Mouse (Mus musculus) bone marrow, adult 2 months (tissue): ENCODE results near the gene Bsdc1. TPM values are rescaled to one million over a fixed set of nuclear protein-coding genes. Genes with fewer than 3 reads are reported as not detected.
"Not testable (repeated sequence)": the region's sequence is repeated elsewhere in the genome, so short reads cannot be mapped to it uniquely, and the experiment has no call there.

Source experiments
- H3K27ac ChIP-seq: fragments of 200-500 bp; 2 replicates; pipeline ENCODE4 v1.5.1; 2012; ENCODE audit warnings: low read depth, mild to moderate bottlenecking, control low read depth, inconsistent platforms, low read length; ENCODE audit not compliant: control insufficient read depth, poor library complexity, insufficient read depth
- H3K4me1 ChIP-seq: fragments of 200-500 bp; 2 replicates; pipeline ENCODE4 v1.6.1; 2011; ENCODE audit warnings: low read length; ENCODE audit not compliant: control insufficient read depth, insufficient read depth
- H3K4me3 ChIP-seq: fragments of 200-500 bp; replicated peaks from 2 replicates; pipeline ENCODE3; 2011; ENCODE audit warnings: mild to moderate bottlenecking, low read depth, low read length, control low read depth; ENCODE audit not compliant: control insufficient read depth
- CTCF ChIP-seq: fragments of 200-500 bp; IDR thresholded peaks from 2 replicates; pipeline ENCODE4 v1.5.1; 2011; ENCODE audit warnings: low read length, control low read depth; ENCODE audit not compliant: control insufficient read depth, insufficient read depth
- POLR2A ChIP-seq: fragments of 200-500 bp; IDR thresholded peaks from 2 replicates; pipeline ENCODE4 v1.6.1; 2011; ENCODE audit warnings: low read depth, mild to moderate bottlenecking, control low read depth, low read length, borderline replicate concordance; ENCODE audit not compliant: control insufficient read depth
- WGBS: fragments of 180-500 bp; shearing (Covaris S2); methylation state at CpG from one replicate; pipeline ENCODE4 v1.1.7; 2018; 5-methylcytosine and 5-hydroxymethylcytosine counted together
- polyA plus RNA-seq: library from polyadenylated mRNA; stranded (reverse); fragments of >200 nt; gene quantifications from 2 replicates; pipeline ENCODE4 v1.2.4, GENCODE M21; 2011; ENCODE audit warnings: low replicate concordance; ENCODE audit not compliant: missing spikeins, insufficient read depth, insufficient read length

The Bsdc1 gene
- polyA plus RNA-seq, 1 experiment = 127 TPM

DNA sequence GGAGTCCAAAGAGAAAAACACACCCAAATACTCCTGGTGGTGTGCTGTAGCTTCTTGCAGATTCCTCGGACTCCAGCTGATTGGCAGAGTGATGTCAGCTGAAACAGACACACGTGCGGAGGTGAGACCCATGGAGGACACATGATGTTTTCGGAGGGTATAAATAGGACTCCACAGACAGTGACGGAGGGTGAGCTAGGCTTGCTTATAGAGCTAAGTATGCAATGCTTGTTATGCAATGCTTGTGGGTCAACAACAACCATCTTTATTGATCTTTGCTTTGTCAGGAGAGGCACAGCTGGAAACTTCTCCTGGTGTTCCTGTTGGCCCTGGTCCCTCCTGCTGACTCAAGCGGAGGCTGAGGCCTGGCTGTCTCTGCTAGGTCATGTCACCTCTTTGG is 12.7 kb upstream of the Bsdc1 start:
- 89% methylated on average over 6 of the region's 6 CpGs for WGBS
- H3K27ac ChIP-seq = no peak overlapping the region
- H3K4me1 ChIP-seq = no peaks in the 10 kb centered on the region; the same call in 1 of the 2 replicates
- H3K4me3 ChIP-seq = no peak overlapping the region
- no peak for TF ChIP-seq POLR2A
- no peak for TF ChIP-seq CTCF

GRCm38 (mm10) chr4:129450851-129451250 is 10.5 kb upstream of the Bsdc1 start:
- Histone ChIP-seq H3K27ac (no peak overlapping the region), H3K4me3 (no peak overlapping the region), H3K4me1 (no peaks in the 10 kb centered on the region; the same call in 1 of the 2 replicates)
- TF ChIP-seq POLR2A (no peak), CTCF (no peak)
- 48% methylated on average over 2 of the region's 2 CpGs for WGBS

- TF ChIP-seq POLR2A (no peak), CTCF (no peak)
- Histone ChIP-seq H3K4me3 (no peak overlapping the region), H3K27ac (no peak overlapping the region), H3K4me1 (no peaks in the 10 kb centered on the region; the same call in 1 of the 2 replicates)
- WGBS = 61% methylated on average over 15 of the region's 15 CpGs
These were observed 9.8 kb upstream of the Bsdc1 start for GRCm38 (mm10) chr4:129451471-129452169.

DNA sequence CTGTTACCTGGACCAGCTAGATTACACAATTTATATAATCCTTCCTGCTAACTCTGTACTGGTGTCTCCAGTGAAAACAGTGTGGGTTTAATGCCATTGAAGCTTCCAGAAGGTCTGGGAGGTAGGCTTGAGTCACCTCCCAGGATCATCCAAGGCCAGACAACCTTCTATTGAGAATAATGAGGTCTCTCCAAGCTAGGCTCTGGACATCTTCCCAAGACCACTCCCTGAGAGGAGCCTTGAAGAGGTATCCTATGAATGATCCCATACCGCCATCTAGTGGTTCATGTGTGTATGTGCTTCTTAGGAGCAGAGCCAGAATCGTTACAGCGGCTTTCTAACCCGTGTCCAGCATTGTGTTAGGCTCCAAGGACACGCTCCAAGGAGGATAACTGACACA is 6.1 kb upstream of the Bsdc1 start:
- H3K4me3 ChIP-seq = no peak overlapping the region
- no peaks in the 10 kb centered on the region; the same call in 1 of the 2 replicates for H3K4me1 ChIP-seq
- WGBS = 2% methylated on average over 5 of the region's 5 CpGs
- no peak for TF ChIP-seq POLR2A
- peak; percentile 55; the same call in 1 of the 2 replicates for TF ChIP-seq CTCF
- H3K27ac ChIP-seq = no peak overlapping the region

DNA sequence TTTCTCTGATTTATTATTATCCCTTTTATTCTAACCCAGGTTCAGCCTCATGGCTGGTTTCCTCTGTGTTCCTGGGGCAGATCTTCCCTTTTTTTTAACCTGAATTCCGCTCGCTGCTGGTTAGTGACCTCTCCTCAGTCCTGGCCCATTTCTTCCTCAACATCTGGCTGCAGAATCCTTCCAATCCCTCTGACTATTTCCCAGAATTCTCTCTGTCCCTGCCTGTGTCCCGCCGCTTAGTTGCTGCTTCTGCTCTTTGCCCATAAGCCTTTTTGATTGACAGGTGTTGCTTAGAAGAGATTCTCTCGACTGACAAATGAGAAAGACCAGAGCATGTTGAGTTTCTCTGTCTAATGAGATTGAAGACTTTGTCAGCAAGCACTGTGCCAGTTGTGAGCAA is 5.3 kb upstream of the Bsdc1 start:
- Histone ChIP-seq H3K4me1 (peaks cover 1% of the 10 kb centered on the region), H3K4me3 (no peak overlapping the region), H3K27ac (no peak overlapping the region)
- WGBS = 72% methylated on average over 5 of the region's 5 CpGs
- TF ChIP-seq CTCF (no peak), POLR2A (no peak)

DNA sequence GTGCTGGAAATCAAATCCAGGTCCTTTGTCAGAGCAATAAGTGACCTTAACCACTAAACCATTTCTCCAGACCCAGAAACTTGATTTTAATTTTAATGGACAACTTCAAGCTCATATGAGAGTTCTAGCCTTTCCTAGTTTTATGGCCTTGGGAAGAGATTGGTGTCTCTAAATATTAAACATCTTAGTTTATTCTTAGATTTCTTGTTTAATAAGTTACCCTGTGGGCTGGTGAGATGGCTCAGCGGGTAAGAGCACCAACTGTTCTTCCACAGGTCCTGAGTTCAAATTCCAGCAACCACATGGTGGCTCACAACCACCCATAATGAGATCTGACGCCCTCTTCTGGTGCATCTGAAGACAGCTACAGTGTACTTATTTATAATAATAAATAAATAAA is 4.1 kb upstream of the Bsdc1 start:
- H3K4me1 ChIP-seq, H3K27ac ChIP-seq, H3K4me3 ChIP-seq: not testable (repeated sequence)
- WGBS = 73% methylated on average over 2 of the region's 2 CpGs

DNA sequence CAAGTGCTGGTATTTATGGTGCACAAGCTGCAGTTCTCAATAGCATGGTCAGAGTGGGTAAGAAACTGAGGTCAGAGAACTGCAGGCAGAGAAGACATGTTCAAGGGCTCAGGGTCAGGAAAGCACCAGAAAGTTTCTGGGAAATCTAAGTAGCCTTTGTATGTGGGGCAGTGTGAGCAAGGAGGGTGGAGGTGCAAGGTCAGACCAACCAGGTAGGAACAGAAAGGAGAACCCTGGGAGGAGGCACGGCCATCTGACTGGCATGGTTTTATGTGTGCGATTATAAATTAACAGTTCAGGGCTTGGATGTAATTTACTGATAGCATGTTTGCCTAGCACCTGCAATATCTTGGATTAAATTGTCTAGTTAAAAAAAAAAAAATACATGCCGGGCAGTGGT is 1.7 kb upstream of the Bsdc1 start:
- no peak for TF ChIP-seq CTCF
- TF ChIP-seq POLR2A = no peak
- Histone ChIP-seq H3K4me1 (peaks cover 7% of the 10 kb centered on the region), H3K27ac (no peak overlapping the region), H3K4me3 (no peak overlapping the region)
- WGBS = 74% methylated on average over 3 of the region's 3 CpGs

- Histone ChIP-seq H3K4me1 (peaks cover 7% of the 10 kb centered on the region; the same call in 1 of the 2 replicates), H3K27ac (peak overlapping the region; percentile 46), H3K4me3 (peak overlapping the region; percentile 61)
- under 1% methylated on average over 4 of the region's 4 CpGs for WGBS
- TF ChIP-seq POLR2A = no peak
These were observed 576 bp upstream of the Bsdc1 start for GRCm38 (mm10) chr4:129460827-129461182.

DNA sequence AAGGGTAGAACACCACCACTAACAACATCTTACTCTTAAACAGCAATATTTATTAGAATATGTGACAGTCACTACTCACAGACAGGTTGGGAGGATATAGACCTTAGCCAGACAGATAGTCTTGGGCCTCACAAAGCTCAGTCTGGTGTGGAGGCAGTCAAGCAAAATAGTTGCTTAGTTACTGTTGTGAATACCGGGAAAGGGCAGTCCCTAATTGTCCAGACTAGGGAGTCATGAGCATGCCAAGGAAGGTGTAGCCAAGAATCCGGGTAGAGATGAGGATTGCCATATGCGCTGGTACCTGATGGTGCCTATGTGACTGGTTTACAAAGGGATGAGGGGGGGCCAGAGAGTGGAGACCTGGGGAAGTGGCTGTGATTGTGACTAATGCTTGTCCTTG is 737 bp downstream of the Bsdc1 start:
- WGBS = 42% methylated on average over 3 of the region's 3 CpGs
- peaks cover 7% of the 10 kb centered on the region; the same call in 1 of the 2 replicates for H3K4me1 ChIP-seq

More for the DNA sequence above, 737 bp downstream of the Bsdc1 start:
- no peak for TF ChIP-seq CTCF
- no peak for TF ChIP-seq POLR2A
- Histone ChIP-seq H3K27ac (peak overlapping the region; percentile 96), H3K4me3 (peak overlapping the region; percentile 91)
